ENCODE assay signal across 7 mouse cellular contexts in the genomic region with DNA sequence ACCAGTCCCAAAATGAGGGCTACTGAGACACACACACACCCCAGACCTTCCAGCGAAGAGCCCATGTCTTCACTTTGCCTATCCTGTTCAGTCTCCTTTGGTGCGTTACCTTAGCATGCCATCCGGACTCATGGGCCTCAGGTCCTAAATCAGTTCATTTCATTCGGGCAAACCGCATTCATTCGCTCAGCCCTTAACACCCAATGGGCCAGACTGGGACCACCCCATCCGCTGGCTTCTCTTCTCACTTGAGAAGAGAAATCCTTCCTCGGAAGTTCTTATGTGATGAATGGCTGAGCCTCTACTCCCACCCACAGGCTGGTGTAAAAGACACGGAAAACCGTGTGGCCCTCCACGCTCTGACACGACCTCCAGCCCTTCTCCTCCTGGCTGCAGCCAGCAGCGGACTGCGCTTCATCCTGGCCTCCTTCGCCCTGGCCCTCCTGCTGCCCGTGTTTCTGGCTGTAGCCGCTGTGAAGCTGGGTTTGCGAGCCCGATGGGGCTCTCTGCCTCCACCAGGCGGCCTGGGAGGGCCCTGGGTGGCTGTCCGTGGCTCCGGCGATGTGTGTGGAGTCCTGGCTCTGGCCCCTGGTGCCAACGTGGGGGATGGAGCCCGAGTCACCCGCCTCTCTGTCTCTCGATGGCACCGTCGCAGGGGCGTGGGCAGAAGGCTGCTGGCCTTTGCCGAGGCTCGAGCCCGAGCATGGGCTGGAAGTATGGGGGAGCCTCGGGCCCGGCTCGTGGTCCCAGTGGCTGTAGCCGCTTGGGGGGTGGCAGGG. TPM values are rescaled to one million over a fixed set of nuclear protein-coding genes. Genes with fewer than 3 reads are reported as not detected.
DNase-seq lines count a peak whose midpoint lies in the region; ATAC-seq and TF ChIP-seq lines count a peak whose summit lies in the region.

No protein-coding gene starts in this region.

- H3K4me1 ChIP-seq in ES-E14 (ENCODE audit: control insufficient read depth in 2 of 2, insufficient read depth in 2 of 2, low read length in 2 of 2, poor library complexity in 1 of 2) = peaks cover 4 to 42% of the 10 kb centered on the region in 2 experiments; a peak in 3 of 4 replicates
- H3K4me1 ChIP-seq in embryonic fibroblast, embryonic 13.5 days (ENCODE audit: control insufficient read depth, insufficient read depth, low read length) = peaks cover 18% of the 10 kb centered on the region; the same call in 1 of the 2 replicates
- peaks cover 32% of the 10 kb centered on the region for H3K4me1 ChIP-seq in heart, embryonic 16.5 days (ENCODE audit: control insufficient read depth, insufficient read depth, low read length)

- peak; percentile 52; the same call in 1 of the 2 replicates for TF ChIP-seq POLR2A in embryonic fibroblast, embryonic 13.5 days (IDR thresholded peaks at IDR 0.05; ENCODE audit: low read depth, low read length)

- in situ Hi-C loops in ES-E14 (cut with MboI; ENCODE audit: low sequenced_read_pairs in 2 of 2, unreplicated experiment in 2 of 2) = no loop called here

- H3K9me3 ChIP-seq in ES-E14 (ENCODE audit: control insufficient read depth, insufficient read depth, low read depth, low read length) = no peaks in the 10 kb centered on the region
- no peaks in the 10 kb centered on the region for H3K9me3 ChIP-seq in heart, embryonic 16.5 days (replicated peaks; ENCODE audit: control insufficient read depth, low read length)

- peak overlapping the region; percentile 38 to 54; a peak in 3 of 4 replicates for H3K4me3 ChIP-seq in ES-E14 (ENCODE audit: insufficient read depth in 1 of 2, low read depth in 1 of 2, low read length in 2 of 2, poor library complexity in 1 of 2, severe bottlenecking in 1 of 2)
- H3K4me3 ChIP-seq in embryonic fibroblast, embryonic 13.5 days (ENCODE audit: insufficient read depth, low read length) = 0 out of 2 replicates have a peak overlapping the region, but pooled peaks have one; percentile 1
- peak overlapping the region; percentile 37 for H3K4me3 ChIP-seq in heart, embryonic 16.5 days (ENCODE audit: low read length)

- peak overlapping the region; percentile 28 for H3K9ac ChIP-seq in ES-E14 (ENCODE audit: insufficient read depth, low read depth, low read length, poor library complexity, severe bottlenecking)
- H3K9ac ChIP-seq in heart, embryonic 16.5 days (ENCODE audit: low read length) = peak overlapping the region; percentile 63

- 5% methylated on average over 37 of the region's 37 CpGs for WGBS in heart, embryonic 16.5 days

- no peak; the same call in 1 of the 2 replicates for ATAC-seq in heart, embryonic 16.5 days (replicated peaks; ENCODE audit: extremely low read depth, insufficient read depth, low FRiP score)

- H3K27ac ChIP-seq in ES-E14 (ENCODE audit: insufficient read depth, low read depth, low read length, poor library complexity, severe bottlenecking) = no peak overlapping the region
- H3K27ac ChIP-seq in embryonic fibroblast, embryonic 13.5 days (ENCODE audit: insufficient read depth, low read length) = peak overlapping the region; percentile 91
- peak overlapping the region; percentile 74 for H3K27ac ChIP-seq in heart, embryonic 16.5 days (ENCODE audit: low read length)

- peak overlapping the region; percentile 80 for H3K4me2 ChIP-seq in heart, embryonic 16.5 days (ENCODE audit: low read depth, low read length)

- H3K36me3 ChIP-seq in ES-E14 (ENCODE audit: control insufficient read depth, insufficient read depth, low read length, poor library complexity, severe bottlenecking) = peaks cover 5% of the 10 kb centered on the region; the same call in 1 of the 2 replicates
- peaks cover 21% of the 10 kb centered on the region for H3K36me3 ChIP-seq in heart, embryonic 16.5 days (ENCODE audit: control insufficient read depth, insufficient read depth)

- no peak for DNase-seq in ES-E14 (ENCODE audit: low read depth, low spot score)
- peak; percentile 71 for DNase-seq in adrenal gland, postnatal 25 days
- peak; percentile 51 to 76 for DNase-seq in kidney, postnatal 25 days
- peak; percentile 77 for DNase-seq in lung, postnatal 10 days
- peak; percentile 75 to 76 for DNase-seq in right cerebral cortex, postnatal 10 days (ENCODE audit: low spot score in 2 of 2)

- 0 out of 2 replicates have a peak, but pooled peaks have one; percentile 1 for TF ChIP-seq CTCF in embryonic fibroblast, embryonic 13.5 days (IDR thresholded peaks at IDR 0.05; ENCODE audit: borderline replicate concordance, insufficient read depth, low read length)

- H3K27me3 ChIP-seq in heart, embryonic 16.5 days (ENCODE audit: control insufficient read depth, insufficient read depth, low read length) = no peaks in the 10 kb centered on the region

TF ChIP-seq in ES-E14, 5 proteins besides CTCF, POLR2A, EP300 and RAD21:
- no peak for TF ChIP-seq ZC3H11A (IDR thresholded peaks at IDR 0.05; ENCODE audit: borderline replicate concordance, low read depth, low read length)
- TF ChIP-seq CHD2 (IDR thresholded peaks at IDR 0.05; ENCODE audit: low read depth, low read length) = no peak
- TF ChIP-seq HCFC1 (IDR thresholded peaks at IDR 0.05; ENCODE audit: borderline replicate concordance, insufficient read depth, low read length) = no peak
- TF ChIP-seq ZNF384 (IDR thresholded peaks at IDR 0.05; ENCODE audit: low read depth, low read length) = no peak
- TF ChIP-seq MAFK (IDR thresholded peaks at IDR 0.05; ENCODE audit: insufficient read depth, low read depth, low read length) = no peak

RNA-seq across cellular contexts. Expression of a gene that starts 1.8 kb away (rescaled TPM):
- total RNA-seq in ES-E14 (2012; rRNA removed) = 0.94 and 1.3 TPM in 2 replicates
- 2.0 and 3.2 TPM in 2 replicates for total RNA-seq in adrenal gland, postnatal 25 days (2021)
- 24.1 and 29.8 TPM in 2 replicates for polyA plus RNA-seq in embryonic fibroblast, embryonic 13.5 days (2011; ENCODE audit: insufficient read length, low read depth, missing spikeins)
- 2.6 and 2.7 TPM in 2 replicates for polyA plus RNA-seq in heart, embryonic 16.5 days (2015; fragmentation: Nextera tagmentation; extraction: Ambion mirVana)

RNA-seq across cellular contexts. Expression of a gene that starts 1.9 kb away (rescaled TPM):
- total RNA-seq in ES-E14 (2012; rRNA removed) = 1.2 and 1.7 TPM in 2 replicates
- 7.7 and 9.1 TPM in 2 replicates for total RNA-seq in adrenal gland, postnatal 25 days (2021)
- polyA plus RNA-seq in embryonic fibroblast, embryonic 13.5 days (2011; ENCODE audit: insufficient read length, low read depth, missing spikeins) = 4.7 and 5.5 TPM in 2 replicates
- 3.9 and 4.6 TPM in 2 replicates for polyA plus RNA-seq in heart, embryonic 16.5 days (2015; fragmentation: Nextera tagmentation; extraction: Ambion mirVana)

RNA-seq across cellular contexts. Expression of a gene that starts 8.8 kb away (rescaled TPM):
- 4.0 and 4.3 TPM in 2 replicates for total RNA-seq in ES-E14 (2012; rRNA removed)
- 16.4 and 19.0 TPM in 2 replicates for total RNA-seq in adrenal gland, postnatal 25 days (2021)
- polyA plus RNA-seq in embryonic fibroblast, embryonic 13.5 days (2011; ENCODE audit: insufficient read length, low read depth, missing spikeins) = 5.2 and 6.3 TPM in 2 replicates
- 2.2 and 2.5 TPM in 2 replicates for polyA plus RNA-seq in heart, embryonic 16.5 days (2015; fragmentation: Nextera tagmentation; extraction: Ambion mirVana)

RNA-seq across cellular contexts. Expression of a gene that starts 17.5 kb away (rescaled TPM):
- total RNA-seq in ES-E14 (2012; rRNA removed) = 1.6 and 2.2 TPM in 2 replicates
- total RNA-seq in adrenal gland, postnatal 25 days (2021) = not detected in 2 replicates
- polyA plus RNA-seq in embryonic fibroblast, embryonic 13.5 days (2011; ENCODE audit: insufficient read length, low read depth, missing spikeins) = not detected in 2 replicates
- polyA plus RNA-seq in heart, embryonic 16.5 days (2015; fragmentation: Nextera tagmentation; extraction: Ambion mirVana) = 0.11 TPM in 1 of 2 replicates, not detected in the other

RNA-seq across cellular contexts. Expression of a gene that starts 40.4 kb away (rescaled TPM):
- total RNA-seq in ES-E14 (2012; rRNA removed) = 0.22 and 0.95 TPM in 2 replicates
- 0.55 TPM in 1 of 2 replicates, not detected in the other for total RNA-seq in adrenal gland, postnatal 25 days (2021)
- polyA plus RNA-seq in embryonic fibroblast, embryonic 13.5 days (2011; ENCODE audit: insufficient read length, low read depth, missing spikeins) = not detected in 2 replicates
- polyA plus RNA-seq in heart, embryonic 16.5 days (2015; fragmentation: Nextera tagmentation; extraction: Ambion mirVana) = 5.9 and 10.4 TPM in 2 replicates
